Mouse (Mus musculus) midbrain, postnatal 0 days (tissue): Measurements from ENCODE around the gene BC051665. TPM values are rescaled to one million over a fixed set of nuclear protein-coding genes. Genes with fewer than 3 reads are reported as not detected.
A peak's percentile ranks its signal among the peaks of the same experiment; 100 is the strongest.

Experiments
- ATAC-seq: fragments of 200-750 bp; cut with Nextera tagmentation; 2 replicates; pipeline ENCODE4 v1.8.0; 2017; ENCODE audit warnings: moderate number of reproducible peaks, mild to moderate bottlenecking, moderate TSS enrichment, moderate library complexity; ENCODE audit not compliant: low FRiP score
- DNase-seq: peaks from one replicate; pipeline ENCODE4 v3.0.0-alpha.2; 2015; ENCODE audit warnings: low spot score
- H3K27ac ChIP-seq: fragments of 300-500 bp; sonication (generic); 2 replicates; pipeline ENCODE4 v1.5.1; 2014; ENCODE audit warnings: low read depth, mild to moderate bottlenecking, low read length, mixed read lengths
- H3K27me3 ChIP-seq: fragments of 300-500 bp; sonication (generic); 2 replicates; pipeline ENCODE4 v1.6.1; 2014; ENCODE audit warnings: low read length, control low read depth, mixed read lengths; ENCODE audit not compliant: insufficient read depth
- H3K36me3 ChIP-seq: fragments of 300-500 bp; sonication (generic); 2 replicates; pipeline ENCODE4 v1.6.1; 2014; ENCODE audit warnings: low read length, control low read depth, mixed read lengths; ENCODE audit not compliant: insufficient read depth
- H3K4me1 ChIP-seq: fragments of 300-500 bp; sonication (generic); 2 replicates; pipeline ENCODE4 v1.6.1; 2014; ENCODE audit warnings: mild to moderate bottlenecking, control low read depth, antibody characterized with exemption, low read length, mixed read lengths; ENCODE audit not compliant: insufficient read depth
- H3K4me2 ChIP-seq: fragments of 300-500 bp; sonication (generic); 2 replicates; pipeline ENCODE4 v1.6.1; 2014; ENCODE audit warnings: low read depth, mild to moderate bottlenecking, low read length, mixed read lengths; ENCODE audit not compliant: poor library complexity, severe bottlenecking
- H3K4me3 ChIP-seq: fragments of 300-500 bp; sonication (generic); 2 replicates; pipeline ENCODE4 v1.5.1; 2014; ENCODE audit warnings: low read depth, mild to moderate bottlenecking, low read length, moderate library complexity
- H3K9ac ChIP-seq: fragments of 300-500 bp; sonication (generic); replicated peaks from 2 replicates; pipeline ENCODE4 v1.6.1; 2014; ENCODE audit warnings: mild to moderate bottlenecking, low read length, moderate library complexity, mixed read lengths; ENCODE audit not compliant: poor library complexity, severe bottlenecking
- H3K9me3 ChIP-seq: fragments of 300-500 bp; sonication (generic); 2 replicates; pipeline ENCODE4 v1.6.1; 2016; ENCODE audit warnings: low read length, control low read depth
- CTCF ChIP-seq: IDR thresholded peaks from 2 replicates; pipeline ENCODE4 v1.5.1; 2016; ENCODE audit warnings: antibody characterized with exemption, mild to moderate bottlenecking
- WGBS: fragments of 180-500 bp; shearing (Covaris S2); extraction: QIAGEN DNeasy Blood & Tissue Kit; methylation state at CpG from one replicate; pipeline ENCODE4 v1.1.7; 2014; 5-methylcytosine and 5-hydroxymethylcytosine counted together
- polyA plus RNA-seq: library from polyadenylated mRNA; unstranded; fragments of >200 nt; fragmentation: Nextera tagmentation; extraction: Ambion mirVana; gene quantifications from 2 replicates; pipeline ENCODE4 v1.2.1, GENCODE M21; 2015
- total RNA-seq: library from RNA; depleted of rRNA; stranded (reverse); fragments of >200 nt; gene quantifications from 2 replicates; pipeline ENCODE4 v1.2.3, GENCODE M21; 2014; rRNA removed

BC051665 gene
- total and polyA plus RNA-seq, 2 experiments from 2014 or later, result not detected

GRCm38 (mm10) chr13:60736421-60737105 lies 49.6 kb downstream of the BC051665 start:
- H3K4me3 ChIP-seq, result no peak overlapping the region
- DNase-seq (no peak), ATAC-seq (no peak)
- no peaks in the 10 kb centered on the region for H3K27me3 ChIP-seq
- H3K27ac ChIP-seq, result no peak overlapping the region
- no peak for TF ChIP-seq CTCF
- 68% methylated on average over 13 of the region's 13 CpGs for WGBS
- peaks cover 42% of the 10 kb centered on the region for H3K36me3 ChIP-seq
- H3K4me2 ChIP-seq, result no peak overlapping the region
- H3K9me3 ChIP-seq, result no peaks in the 10 kb centered on the region
- H3K4me1 ChIP-seq, result no peaks in the 10 kb centered on the region
- H3K9ac ChIP-seq, result no peak overlapping the region

- Histone ChIP-seq H3K9ac (no peak overlapping the region), H3K4me3 (no peak overlapping the region), H3K36me3 (peaks cover 42% of the 10 kb centered on the region), H3K4me1 (no peaks in the 10 kb centered on the region), H3K9me3 (no peaks in the 10 kb centered on the region), H3K4me2 (no peak overlapping the region), H3K27ac (no peak overlapping the region), H3K27me3 (no peaks in the 10 kb centered on the region)
- ATAC-seq, result no peak
- TF ChIP-seq CTCF, result no peak
- 90% methylated on average over 9 of the region's 9 CpGs for WGBS
- peak; percentile 46 for DNase-seq
Measured at GRCm38 (mm10) chr13:60735306-60735705, 50.9 kb downstream of the BC051665 start.

Other genes with a start within 250 kb of the BC051665 start
- gene Dapk1, start 184.4 kb downstream of the BC051665 start, total RNA-seq, result 68.7 and 68.9 TPM in 2 replicates
- gene Dapk1, start 184.4 kb downstream of the BC051665 start, polyA plus RNA-seq, result 27.6 and 28.3 TPM in 2 replicates
- gene Ctsll3, start 16.5 kb upstream of the BC051665 start, total RNA-seq, result not detected in 2 replicates
- not detected in 2 replicates for gene Ctsll3, start 16.5 kb upstream of the BC051665 start, polyA plus RNA-seq
- gene 4930486L24Rik, start 78.1 kb upstream of the BC051665 start, total RNA-seq, result 0.22 and 0.38 TPM in 2 replicates
- not detected in 2 replicates for gene 4930486L24Rik, start 78.1 kb upstream of the BC051665 start, polyA plus RNA-seq
- gene Gm49392, start 110.5 kb upstream of the BC051665 start, total RNA-seq, result not detected in 2 replicates
- not detected in 2 replicates for gene Gm49392, start 110.5 kb upstream of the BC051665 start, polyA plus RNA-seq
- gene Ctla2b, start 111.1 kb upstream of the BC051665 start, total RNA-seq, result 2.0 and 3.2 TPM in 2 replicates
- 0.54 and 1.9 TPM in 2 replicates for gene Ctla2b, start 111.1 kb upstream of the BC051665 start, polyA plus RNA-seq
- not detected in 2 replicates for gene Tpbpb, start 118.5 kb upstream of the BC051665 start, total RNA-seq
- gene Tpbpb, start 118.5 kb upstream of the BC051665 start, polyA plus RNA-seq, result not detected in 2 replicates
- gene Gm49393, start 149.2 kb upstream of the BC051665 start, total RNA-seq, result not detected in 2 replicates
- gene Gm49393, start 149.2 kb upstream of the BC051665 start, polyA plus RNA-seq, result not detected in 2 replicates
- gene Gm49391, start 150.2 kb upstream of the BC051665 start, total RNA-seq, result 6.0 and 10.1 TPM in 2 replicates
- 0.34 and 0.75 TPM in 2 replicates for gene Gm49391, start 150.2 kb upstream of the BC051665 start, polyA plus RNA-seq
- gene Ctla2a, start 150.3 kb upstream of the BC051665 start, total RNA-seq, result 8.5 and 13.0 TPM in 2 replicates
- 32.0 and 39.9 TPM in 2 replicates for gene Ctla2a, start 150.3 kb upstream of the BC051665 start, polyA plus RNA-seq
- gene Tpbpa, start 155.6 kb upstream of the BC051665 start, total RNA-seq, result not detected in 2 replicates
- not detected in 2 replicates for gene Tpbpa, start 155.6 kb upstream of the BC051665 start, polyA plus RNA-seq
- gene Ctsj, start 219.6 kb upstream of the BC051665 start, total RNA-seq, result not detected in 2 replicates
- gene Ctsj, start 219.6 kb upstream of the BC051665 start, polyA plus RNA-seq, result not detected in 2 replicates